In the genomic region with DNA sequence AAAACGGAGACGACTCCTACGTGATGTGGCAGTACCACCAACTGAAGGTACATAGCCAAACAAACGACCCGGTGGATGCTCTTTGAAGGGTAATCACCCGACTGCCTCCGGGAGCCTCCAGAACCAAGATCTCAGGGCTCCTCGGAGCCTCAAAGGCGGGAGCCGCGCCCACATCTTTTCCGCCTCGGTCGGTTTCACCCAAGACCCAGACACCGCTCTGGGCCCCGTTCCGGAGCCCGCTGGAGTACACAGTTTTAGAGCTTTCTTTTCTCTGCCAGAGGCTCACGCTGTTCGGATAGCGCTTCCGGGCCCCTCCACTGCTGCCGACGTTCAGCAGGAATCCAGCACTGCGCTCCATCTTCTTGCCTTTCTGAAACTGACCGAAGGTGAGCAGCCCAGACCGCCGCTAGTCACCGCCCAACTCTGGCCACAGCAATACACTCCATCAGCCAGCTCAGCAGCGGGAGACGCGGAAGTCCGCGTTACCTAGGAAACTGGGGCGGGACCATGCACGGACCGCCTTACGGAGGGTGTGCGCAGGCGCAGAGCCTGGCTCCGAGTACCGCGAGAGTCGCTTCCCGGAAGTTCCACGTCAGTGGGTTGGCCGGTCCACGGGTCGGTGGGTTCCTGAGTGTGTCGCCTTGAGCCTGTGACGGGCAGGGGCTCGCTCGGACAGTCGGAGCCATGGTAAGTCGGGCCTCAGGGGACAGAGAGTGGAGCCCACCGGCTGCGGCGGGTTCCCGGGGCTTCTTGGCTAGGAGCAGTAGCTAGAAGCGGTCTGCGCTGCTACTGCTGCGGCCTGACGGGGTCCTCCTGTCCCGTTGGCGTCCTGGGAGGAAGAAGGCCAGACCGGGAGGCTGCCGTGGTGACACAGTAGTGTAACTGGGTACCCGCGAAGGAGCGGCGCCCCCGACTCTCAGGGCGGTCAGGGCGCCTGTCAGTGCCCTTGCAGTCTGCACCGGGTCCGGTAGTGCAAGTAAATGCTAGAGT, we compare ENCODE assay signal across 8 mouse cellular contexts. TPM values are rescaled to one million over a fixed set of nuclear protein-coding genes. Genes with fewer than 3 reads are reported as not detected.
DNase-seq lines count a peak whose midpoint lies in the region; ATAC-seq and TF ChIP-seq lines count a peak whose summit lies in the region.

TSS of gene Copb2 (plus strand) at position 585 of the 990 bp plus-strand sequence.

- H3K9ac ChIP-seq in kidney, embryonic 15.5 days = peak within 1 kb of the TSS; percentile 93

- H3K36me3 ChIP-seq in heart, embryonic 10.5 days = peaks cover 6% of the 10 kb centered on the region; the same call in 1 of the 2 replicates
- H3K36me3 ChIP-seq in kidney, embryonic 15.5 days = peaks cover 11% of the 10 kb centered on the region

- ATAC-seq in kidney, embryonic 15.5 days (replicated peaks; ENCODE audit: low FRiP score) = peak; percentile 100
- peak; percentile 96 for ATAC-seq in monocyte, adult 5-6 weeks (replicated peaks; ENCODE audit: insufficient number of reproducible peaks, low FRiP score, low TSS enrichment, poor library complexity, severe bottlenecking)

- WGBS in heart, embryonic 10.5 days = under 1% methylated on average over 76 of the region's 76 CpGs
- under 1% methylated on average over 76 of the region's 76 CpGs for WGBS in kidney, embryonic 15.5 days

- H3K9me3 ChIP-seq in heart, embryonic 10.5 days = no peaks in the 10 kb centered on the region
- H3K9me3 ChIP-seq in kidney, embryonic 15.5 days (replicated peaks) = no peaks in the 10 kb centered on the region

- DNase-seq in A20 (ENCODE audit: low read depth, low spot score) = peak; percentile 97
- peak; percentile 99 for DNase-seq in heart, embryonic 10.5 days (ENCODE audit: low spot score)
- DNase-seq in liver = peak; percentile 98
- peak; percentile 98 to 100 for DNase-seq in spleen, postnatal 4 days (ENCODE audit: low spot score in 2 of 2)

- peak within 1 kb of the TSS; percentile 77 for H3K4me3 ChIP-seq in bone marrow macrophage, adult 2 months (ENCODE audit: insufficient read depth, low read length)
- peak within 1 kb of the TSS; percentile 93 for H3K4me3 ChIP-seq in embryonic fibroblast, embryonic 13.5 days (ENCODE audit: insufficient read depth, low read length)
- H3K4me3 ChIP-seq in heart, embryonic 10.5 days = peak within 1 kb of the TSS; percentile 85
- H3K4me3 ChIP-seq in kidney, embryonic 15.5 days (replicated peaks) = peak within 1 kb of the TSS; percentile 98

- H3K27me3 ChIP-seq in heart, embryonic 10.5 days (ENCODE audit: insufficient read depth, poor library complexity, severe bottlenecking) = no peaks in the 10 kb centered on the region
- no peaks in the 10 kb centered on the region for H3K27me3 ChIP-seq in kidney, embryonic 15.5 days

- H3K4me2 ChIP-seq in kidney, embryonic 15.5 days = peak within 1 kb of the TSS; percentile 76

- no peak within 1 kb of the TSS for H3K27ac ChIP-seq in bone marrow macrophage, adult 2 months (ENCODE audit: insufficient read depth, low read depth, low read length)
- peak within 1 kb of the TSS; percentile 75 for H3K27ac ChIP-seq in embryonic fibroblast, embryonic 13.5 days (ENCODE audit: insufficient read depth, low read length)
- H3K27ac ChIP-seq in heart, embryonic 10.5 days = peak within 1 kb of the TSS; percentile 88
- peak within 1 kb of the TSS; percentile 95 for H3K27ac ChIP-seq in kidney, embryonic 15.5 days

- H3K4me1 ChIP-seq in bone marrow macrophage, adult 2 months (ENCODE audit: control insufficient read depth, insufficient read depth, low read length) = peaks cover 12% of the 10 kb centered on the region
- H3K4me1 ChIP-seq in embryonic fibroblast, embryonic 13.5 days (ENCODE audit: control insufficient read depth, insufficient read depth, low read length) = peaks cover 8% of the 10 kb centered on the region
- peaks cover 15% of the 10 kb centered on the region; the same call in 1 of the 2 replicates for H3K4me1 ChIP-seq in heart, embryonic 10.5 days
- peaks cover 25% of the 10 kb centered on the region for H3K4me1 ChIP-seq in kidney, embryonic 15.5 days

- no peak for TF ChIP-seq POLR2A in bone marrow macrophage, adult 2 months (IDR thresholded peaks at IDR 0.05; ENCODE audit: borderline replicate concordance, low read depth, low read length)
- peak; percentile 88 for TF ChIP-seq POLR2A in embryonic fibroblast, embryonic 13.5 days (IDR thresholded peaks at IDR 0.05; ENCODE audit: low read depth, low read length)

- no peak for TF ChIP-seq CTCF in bone marrow macrophage, adult 2 months (IDR thresholded peaks at IDR 0.05; ENCODE audit: low read depth, low read length)
- no peak for TF ChIP-seq CTCF in embryonic fibroblast, embryonic 13.5 days (IDR thresholded peaks at IDR 0.05; ENCODE audit: borderline replicate concordance, insufficient read depth, low read length)

RNA-seq across cellular contexts. Expression of gene Copb2, which starts in this region (rescaled TPM):
- 85.7 and 93.6 TPM in 2 replicates for polyA plus RNA-seq in bone marrow macrophage, adult 2 months (2012; ENCODE audit: insufficient read depth, insufficient read length, missing spikeins)
- polyA plus RNA-seq in embryonic fibroblast, embryonic 13.5 days (2011; ENCODE audit: insufficient read length, low read depth, missing spikeins) = 224 and 237 TPM in 2 replicates
- polyA plus RNA-seq in heart, embryonic 10.5 days (2016; fragmentation: Nextera tagmentation; extraction: Ambion mirVana) = 163 and 167 TPM in 2 replicates
- polyA plus RNA-seq in kidney, embryonic 15.5 days (2015; fragmentation: Nextera tagmentation; extraction: Ambion mirVana) = 171 and 180 TPM in 2 replicates
- total RNA-seq in monocyte, adult 5-6 weeks (2017) = 148 to 168 TPM (median 150 TPM) in 3 replicates
